Mouse (Mus musculus): ENCODE results near the gene 9530068E07Rik.

DNA sequence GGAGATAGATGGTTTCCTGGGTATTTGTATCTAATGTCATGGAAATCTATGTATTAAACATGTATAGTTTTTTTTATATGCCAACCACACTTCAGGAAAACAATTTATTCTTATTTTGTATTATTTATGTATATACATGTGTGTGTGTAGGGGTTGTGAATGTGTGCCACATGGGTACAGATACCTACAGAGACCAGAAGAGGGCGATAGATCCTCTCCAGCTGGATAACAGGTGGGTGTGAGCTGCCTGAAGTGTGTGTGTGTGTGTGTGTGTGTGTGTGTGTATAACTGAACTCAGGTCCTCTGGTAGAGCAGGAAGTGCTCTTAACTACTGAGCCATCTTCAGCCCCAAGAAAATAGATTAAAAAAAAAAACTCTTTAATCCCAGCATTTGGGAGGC, 40.6 kb upstream of the 9530068E07Rik start:
- TF ChIP-seq CTCF (IDR thresholded peaks at IDR 0.05; ENCODE audit: extremely low read depth, insufficient read depth, low read length) (no peak), POLR2A (IDR thresholded peaks at IDR 0.05; ENCODE audit: extremely low read depth, insufficient read depth, low read length) (no peak)
